Mouse (Mus musculus): ENCODE data around the gene Ccdc154.
"Not testable (repeated sequence)": the region's sequence is repeated elsewhere in the genome, so short reads cannot be mapped to it uniquely, and the experiment has no call there.

The Ccdc154 gene

GRCm38 (mm10) chr17:25162161-25162560 is at the start of gene Ccdc154:
TSS of gene Ccdc154 (plus strand) at chr17:25162461.
- no peak for DNase-seq (ENCODE audit: low spot score in 2 of 2)

GRCm38 (mm10) chr17:25114908-25115645 is 47.2 kb upstream of the Ccdc154 start:
- DNase-seq (ENCODE audit: low spot score in 2 of 2): peak in 1 of 2 experiments; percentile 18

- peak; percentile 93 to 94 for DNase-seq (ENCODE audit: low spot score in 2 of 2)
These were observed 46.4 kb upstream of the Ccdc154 start, which contains the start of gene Telo2 for GRCm38 (mm10) chr17:25115664-25116432. TSS of gene Telo2 (minus strand) at chr17:25115967.

- no peak for DNase-seq (ENCODE audit: low spot score in 2 of 2)
These were observed 45.0 kb upstream of the Ccdc154 start for GRCm38 (mm10) chr17:25117263-25117662.

GRCm38 (mm10) chr17:25120406-25120805 is 41.9 kb upstream of the Ccdc154 start, which contains the start of gene Ptx4:
TSS of gene Ptx4 (plus strand) at chr17:25120760.
- DNase-seq (ENCODE audit: low spot score in 2 of 2): peak; percentile 28 to 35

- no peak for DNase-seq (ENCODE audit: low spot score in 2 of 2)
These were observed 38.3 kb upstream of the Ccdc154 start for GRCm38 (mm10) chr17:25123979-25124378.

- not testable (repeated sequence) for DNase-seq (ENCODE audit: low spot score in 2 of 2)
These were observed 36.7 kb upstream of the Ccdc154 start for GRCm38 (mm10) chr17:25125442-25126060.

GRCm38 (mm10) chr17:25127079-25127478 is 35.2 kb upstream of the Ccdc154 start:
- DNase-seq (ENCODE audit: low spot score in 2 of 2): peak in 1 of 2 experiments; percentile 31

- no peak for DNase-seq (ENCODE audit: low spot score in 2 of 2)
These were observed 34.6 kb upstream of the Ccdc154 start for GRCm38 (mm10) chr17:25127681-25128080.

- no peak for DNase-seq (ENCODE audit: low spot score in 2 of 2)
These were observed 32.2 kb upstream of the Ccdc154 start for GRCm38 (mm10) chr17:25130060-25130459.

- DNase-seq (ENCODE audit: low spot score in 2 of 2): peak; percentile 95
These were observed 29.0 kb upstream of the Ccdc154 start, which contains the start of gene Clcn7 for GRCm38 (mm10) chr17:25133275-25133698. TSS of gene Clcn7 (plus strand) at chr17:25133391.

- no peak for DNase-seq (ENCODE audit: low spot score in 2 of 2)
These were observed 26.6 kb upstream of the Ccdc154 start for GRCm38 (mm10) chr17:25135622-25136021.

GRCm38 (mm10) chr17:25138803-25139202 is 23.5 kb upstream of the Ccdc154 start:
- no peak for DNase-seq (ENCODE audit: low spot score in 2 of 2)

- no peak for DNase-seq (ENCODE audit: low spot score in 2 of 2)
These were observed 22.3 kb upstream of the Ccdc154 start for GRCm38 (mm10) chr17:25139960-25140359.

- no peak for DNase-seq (ENCODE audit: low spot score in 2 of 2)
These were observed 1.1 kb downstream of the Ccdc154 start for GRCm38 (mm10) chr17:25163387-25163786.

- DNase-seq (ENCODE audit: low spot score in 2 of 2): no peak
These were observed 2.5 kb downstream of the Ccdc154 start for GRCm38 (mm10) chr17:25164770-25165169.

- DNase-seq (ENCODE audit: low spot score in 2 of 2): no peak
These were observed 3.9 kb downstream of the Ccdc154 start for GRCm38 (mm10) chr17:25165970-25166671.

- no peak for DNase-seq (ENCODE audit: low spot score in 2 of 2)
These were observed 7.4 kb downstream of the Ccdc154 start for GRCm38 (mm10) chr17:25169706-25170105.

GRCm38 (mm10) chr17:25172558-25172957 is 10.3 kb downstream of the Ccdc154 start:
- DNase-seq (ENCODE audit: low spot score in 2 of 2): no peak

- no peak for DNase-seq (ENCODE audit: low spot score in 2 of 2)
These were observed 13.2 kb downstream of the Ccdc154 start, which contains the start of gene Gm38655 for GRCm38 (mm10) chr17:25175411-25175810. TSS of gene Gm38655 (minus strand) at chr17:25175471.

- DNase-seq (ENCODE audit: low spot score in 2 of 2): no peak
These were observed 21.0 kb downstream of the Ccdc154 start for GRCm38 (mm10) chr17:25183232-25183631.
